Mouse (Mus musculus) embryonic fibroblast, embryonic 13.5 days (primary cell): ENCODE results near the gene Cdc123. TPM values are rescaled to one million over a fixed set of nuclear protein-coding genes. Genes with fewer than 3 reads are reported as not detected.
A peak's percentile ranks its signal among the peaks of the same experiment; 100 is the strongest.
"Not testable (repeated sequence)": the region's sequence is repeated elsewhere in the genome, so short reads cannot be mapped to it uniquely, and the experiment has no call there.

Experiments
- H3K27ac ChIP-seq: 2 replicates; pipeline ENCODE4 v1.5.1; 2012; ENCODE audit warnings: low read length, control low read depth, inconsistent platforms; ENCODE audit not compliant: insufficient read depth
- H3K4me1 ChIP-seq: 2 replicates; pipeline ENCODE4 v1.6.1; 2011; ENCODE audit warnings: low read length; ENCODE audit not compliant: control insufficient read depth, insufficient read depth
- H3K4me3 ChIP-seq: 2 replicates; pipeline ENCODE4 v1.5.1; 2011; ENCODE audit warnings: mild to moderate bottlenecking, control low read depth, low read length; ENCODE audit not compliant: insufficient read depth
- CTCF ChIP-seq: IDR thresholded peaks from 2 replicates; pipeline ENCODE4 v1.5.1; 2011; ENCODE audit warnings: mild to moderate bottlenecking, control low read depth, low read length, moderate library complexity, borderline replicate concordance; ENCODE audit not compliant: insufficient read depth
- POLR2A ChIP-seq: IDR thresholded peaks from 2 replicates; pipeline ENCODE4 v1.6.1; 2011; ENCODE audit warnings: low read depth, mild to moderate bottlenecking, control low read depth, low read length, moderate library complexity
- polyA plus RNA-seq: library from polyadenylated mRNA; stranded (reverse); fragments of >200 nt; gene quantifications from 2 replicates; pipeline ENCODE4 v1.2.4, GENCODE M21; 2011; ENCODE audit warnings: low read depth; ENCODE audit not compliant: missing spikeins, insufficient read length

Gene Cdc123
- polyA plus RNA-seq, 1 experiment, result 172 TPM

GRCm38 (mm10) chr2:5844181-5844872, 637 bp downstream of the Cdc123 start:
- no peak for TF ChIP-seq POLR2A
- no peak for TF ChIP-seq CTCF
- H3K4me3 ChIP-seq, result peak overlapping the region; percentile 71
- H3K27ac ChIP-seq, result peak overlapping the region; percentile 66; the same call in 1 of the 2 replicates
- peaks cover 2% of the 10 kb centered on the region; the same call in 1 of the 2 replicates for H3K4me1 ChIP-seq

GRCm38 (mm10) chr2:5840815-5841214, 4.1 kb downstream of the Cdc123 start:
- Histone ChIP-seq H3K27ac (no peak overlapping the region), H3K4me3 (no peak overlapping the region), H3K4me1 (peaks cover 2% of the 10 kb centered on the region; the same call in 1 of the 2 replicates)
- TF ChIP-seq POLR2A (no peak), CTCF (no peak)

GRCm38 (mm10) chr2:5825265-5825913, 19.6 kb downstream of the Cdc123 start:
- no peaks in the 10 kb centered on the region for H3K4me1 ChIP-seq
- TF ChIP-seq CTCF (no peak), POLR2A (no peak)
- no peak overlapping the region for H3K27ac ChIP-seq
- no peak overlapping the region for H3K4me3 ChIP-seq

- TF ChIP-seq CTCF, result no peak
- TF ChIP-seq POLR2A, result no peak
- Histone ChIP-seq H3K4me3 (no peak overlapping the region), H3K27ac (no peak overlapping the region), H3K4me1 (no peaks in the 10 kb centered on the region)
Observed at GRCm38 (mm10) chr2:5824685-5825084, 20.3 kb downstream of the Cdc123 start.

- TF ChIP-seq POLR2A (no peak), CTCF (no peak)
- H3K4me1 ChIP-seq, result no peaks in the 10 kb centered on the region
Observed at GRCm38 (mm10) chr2:5824213-5824612, 20.8 kb downstream of the Cdc123 start.

GRCm38 (mm10) chr2:5822449-5822848, 22.5 kb downstream of the Cdc123 start:
- Histone ChIP-seq H3K4me3 (no peak overlapping the region), H3K27ac (no peak overlapping the region), H3K4me1 (no peaks in the 10 kb centered on the region)
- TF ChIP-seq POLR2A (no peak), CTCF (no peak)

More at GRCm38 (mm10) chr2:5824213-5824612, 20.8 kb downstream of the Cdc123 start:
- Histone ChIP-seq H3K27ac (no peak overlapping the region), H3K4me3 (no peak overlapping the region)

- Histone ChIP-seq H3K27ac (no peak overlapping the region), H3K4me1 (no peaks in the 10 kb centered on the region), H3K4me3 (no peak overlapping the region)
- no peak for TF ChIP-seq POLR2A
- no peak for TF ChIP-seq CTCF
Observed at GRCm38 (mm10) chr2:5821264-5821663, 23.7 kb downstream of the Cdc123 start.

- Histone ChIP-seq H3K27ac (no peak overlapping the region), H3K4me1 (no peaks in the 10 kb centered on the region), H3K4me3 (no peak overlapping the region)
- TF ChIP-seq POLR2A (no peak), CTCF (no peak)
Observed at GRCm38 (mm10) chr2:5811235-5811782, 33.7 kb downstream of the Cdc123 start.

GRCm38 (mm10) chr2:5810036-5810718, 34.8 kb downstream of the Cdc123 start:
- Histone ChIP-seq H3K4me3 (no peak overlapping the region), H3K4me1 (no peaks in the 10 kb centered on the region), H3K27ac (no peak overlapping the region)
- TF ChIP-seq POLR2A (no peak), CTCF (no peak)

- H3K4me3 ChIP-seq, H3K4me1 ChIP-seq, H3K27ac ChIP-seq: not testable (repeated sequence)
Observed at GRCm38 (mm10) chr2:5806201-5806600, 38.8 kb downstream of the Cdc123 start.
